Mouse (Mus musculus): ENCODE results near the gene Banf2.

Banf2 gene

DNA sequence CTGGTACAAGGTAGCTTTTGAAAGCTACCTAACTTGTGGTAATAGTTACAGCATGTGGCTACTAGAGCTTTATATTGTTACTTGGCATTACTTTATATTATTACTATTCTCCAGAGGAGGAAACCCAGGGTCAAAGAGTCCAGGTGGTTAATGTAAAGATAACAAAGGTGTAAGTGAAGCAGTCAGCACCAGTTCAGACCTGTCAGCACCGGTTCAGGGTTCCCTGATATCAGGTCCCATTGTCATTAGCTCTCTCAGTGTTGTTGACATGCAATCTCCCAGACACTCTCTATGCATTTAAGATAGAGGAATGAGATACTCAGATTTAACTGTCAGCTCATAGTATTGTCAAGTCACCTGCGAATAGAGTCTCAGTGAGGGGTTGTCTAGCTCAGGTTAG, 75.0 kb downstream of the Banf2 start:
- no peak for DNase-seq

DNA sequence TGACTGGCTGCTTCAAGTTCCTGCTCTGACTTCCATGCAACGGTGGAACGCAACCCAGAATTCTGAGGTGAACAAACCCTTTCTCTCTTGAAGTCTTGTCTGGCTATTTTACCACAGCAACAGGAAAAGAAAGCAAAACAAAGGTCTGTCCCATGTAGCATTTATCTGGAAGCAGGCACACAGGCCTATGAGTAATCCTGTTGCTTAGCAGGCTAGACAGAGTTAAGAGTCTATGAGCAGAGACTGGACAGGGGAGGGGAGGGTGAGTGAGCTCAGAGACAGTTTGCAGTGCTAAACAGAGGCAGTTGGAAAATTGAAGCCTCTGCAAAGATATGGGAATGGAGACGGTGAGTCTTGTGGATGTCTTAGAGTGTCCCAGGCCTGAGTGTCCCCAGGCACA, 75.5 kb downstream of the Banf2 start:
- DNase-seq = no peak

DNA sequence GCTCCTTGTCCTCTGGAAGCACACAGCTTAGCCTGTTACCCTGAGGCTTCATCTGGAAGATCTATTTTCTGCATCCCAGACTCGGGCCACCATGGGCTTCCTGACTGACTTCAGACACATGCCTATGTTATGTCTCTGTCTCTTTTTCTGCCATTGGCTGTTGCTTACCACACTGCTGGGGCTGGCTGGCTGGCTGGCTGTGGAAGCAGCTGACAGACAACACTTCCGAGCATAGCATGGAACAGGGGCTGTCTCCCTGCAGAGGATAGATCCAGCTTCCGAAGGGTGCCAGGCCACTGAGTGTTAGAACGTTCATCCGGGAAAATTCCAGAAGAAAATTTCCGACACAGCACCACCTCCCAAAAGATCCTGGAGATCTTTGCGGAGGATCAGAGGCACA, 79.1 kb downstream of the Banf2 start:
- DNase-seq = no peak

DNA sequence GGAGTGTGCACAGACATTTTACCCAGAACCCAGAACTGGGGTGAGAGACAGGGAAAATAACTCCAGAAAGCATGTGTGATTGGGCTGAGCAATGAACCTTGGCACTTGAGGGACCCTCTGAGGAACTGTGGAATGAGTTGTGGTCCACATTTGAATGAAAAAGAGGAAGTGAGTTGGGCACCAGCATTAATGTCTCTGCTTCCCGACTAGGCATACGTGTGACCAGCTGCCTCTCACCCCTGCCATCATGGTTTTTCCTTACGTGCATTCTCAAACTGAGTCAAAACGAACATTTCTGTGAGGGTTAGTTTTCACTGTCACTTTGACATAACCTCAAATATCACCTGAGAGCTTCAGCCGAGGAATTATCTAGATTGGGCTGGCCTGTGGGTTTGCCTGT, 79.8 kb downstream of the Banf2 start:
- DNase-seq = no peak

DNA sequence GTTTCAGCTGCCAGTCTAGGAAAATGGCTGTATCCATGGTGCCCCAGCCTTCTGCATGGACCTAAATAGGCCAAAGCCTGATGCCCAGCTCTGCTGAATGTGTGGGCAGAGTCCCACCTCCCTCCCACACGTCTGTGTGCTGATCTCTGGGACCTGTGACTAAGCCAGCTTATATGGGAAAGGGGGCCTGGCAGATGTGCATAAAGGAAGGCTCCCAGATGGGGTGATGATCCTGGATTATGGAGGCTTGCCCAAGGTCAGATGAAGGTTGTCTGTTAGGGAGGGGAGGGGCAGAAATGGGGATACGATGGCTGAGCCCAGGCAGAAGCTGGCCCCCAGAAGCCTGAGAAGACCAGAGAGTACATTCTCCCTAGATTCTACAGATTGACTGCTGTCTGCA, 85.2 kb downstream of the Banf2 start:
- no peak for DNase-seq

DNA sequence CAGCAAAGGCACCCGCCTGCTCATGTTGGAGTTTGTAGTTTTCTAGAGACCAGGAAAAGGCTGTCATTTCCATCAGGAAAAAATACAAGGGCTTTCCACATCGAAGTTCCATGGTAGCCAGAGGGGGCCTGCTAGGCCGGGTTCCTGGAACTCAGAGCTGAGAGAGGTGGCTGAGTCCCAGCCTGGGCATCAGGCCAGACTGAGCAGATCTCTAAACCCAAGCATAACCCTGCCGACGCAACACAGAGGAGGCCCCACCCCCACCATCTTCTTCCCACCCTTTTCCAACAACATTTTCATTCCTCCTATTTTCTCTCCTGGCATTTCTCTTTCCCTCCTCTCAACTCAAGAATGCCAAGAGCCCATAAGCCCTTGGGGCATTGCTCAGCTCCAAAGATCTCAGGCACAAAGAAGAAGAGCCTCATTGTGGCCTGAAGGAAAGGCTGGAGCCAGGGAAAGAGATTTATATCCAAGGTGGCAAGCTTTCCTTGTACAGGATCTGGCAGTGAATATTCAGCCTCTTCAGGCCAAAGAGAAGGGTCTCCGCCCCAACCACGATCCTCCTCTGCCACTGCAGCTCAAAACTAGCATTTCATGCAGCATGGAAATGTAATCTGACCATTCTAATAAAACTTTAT, 87.4 kb downstream of the Banf2 start:
- DNase-seq = peak; percentile 77

DNA sequence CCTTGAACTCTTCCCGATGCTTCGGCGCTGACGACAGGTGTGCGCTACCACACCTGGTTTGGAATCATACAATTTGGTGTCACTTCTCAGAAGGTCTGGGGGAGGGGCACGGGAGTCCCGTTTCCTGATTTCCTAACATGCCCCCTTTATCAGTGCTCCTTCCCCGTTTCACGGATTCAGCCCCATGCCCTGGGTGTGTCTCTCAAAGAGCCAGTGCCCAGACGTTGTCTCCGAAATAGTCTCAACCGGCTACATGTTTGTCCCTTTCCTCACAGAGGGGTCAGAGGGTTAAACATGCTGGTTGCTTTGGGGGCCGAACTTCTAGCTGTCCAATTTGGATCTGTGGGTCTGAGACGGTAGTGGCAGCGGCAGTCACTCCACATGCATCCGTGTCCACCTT, 89.2 kb downstream of the Banf2 start:
- no peak for DNase-seq

Measured in kidney, postnatal 10 days (tissue).